Mouse (Mus musculus) lung, embryonic 14.5 days (tissue): ENCODE data around the gene Wdr83os. TPM values are rescaled to one million over a fixed set of nuclear protein-coding genes. Genes with fewer than 3 reads are reported as not detected.

Experiments
- ATAC-seq: fragments of 200-750 bp; cut with Nextera tagmentation; 2 replicates; pipeline ENCODE4 v1.8.0; 2017; ENCODE audit warnings: mild to moderate bottlenecking, moderate TSS enrichment, moderate library complexity; ENCODE audit not compliant: insufficient read depth
- DNase-seq: peaks from one replicate; pipeline ENCODE4 v3.0.0-alpha.2; 2015
- H3K27ac ChIP-seq: fragments of 300-500 bp; sonication (generic); 2 replicates; pipeline ENCODE4 v1.5.1; 2014; ENCODE audit warnings: low read depth, mild to moderate bottlenecking, moderate library complexity
- H3K27me3 ChIP-seq: fragments of 300-500 bp; sonication (generic); 2 replicates; pipeline ENCODE4 v1.6.1; 2014; ENCODE audit warnings: low read length, control low read depth; ENCODE audit not compliant: insufficient read depth
- H3K36me3 ChIP-seq: fragments of 300-500 bp; sonication (generic); 2 replicates; pipeline ENCODE4 v1.6.1; 2014; ENCODE audit warnings: control low read depth; ENCODE audit not compliant: insufficient read depth
- H3K4me1 ChIP-seq: fragments of 300-500 bp; sonication (generic); 2 replicates; pipeline ENCODE4 v1.6.1; 2014; ENCODE audit warnings: antibody characterized with exemption, control low read depth; ENCODE audit not compliant: insufficient read depth
- H3K4me2 ChIP-seq: fragments of 300-500 bp; sonication (generic); 2 replicates; pipeline ENCODE4 v1.6.1; 2014; ENCODE audit warnings: mild to moderate bottlenecking
- H3K4me3 ChIP-seq: fragments of 300-500 bp; sonication (generic); 2 replicates; pipeline ENCODE4 v1.5.1; 2014; ENCODE audit warnings: low read depth, low read length
- H3K9ac ChIP-seq: fragments of 300-500 bp; sonication (generic); 2 replicates; pipeline ENCODE4 v1.6.1; 2014
- H3K9me3 ChIP-seq: fragments of 300-500 bp; sonication (generic); 2 replicates; pipeline ENCODE4 v1.6.1; 2016; ENCODE audit warnings: low read depth, low read length, control low read depth
- CTCF ChIP-seq: IDR thresholded peaks from 2 replicates; pipeline ENCODE4 v1.5.1; 2016; ENCODE audit warnings: antibody characterized with exemption, low read depth
- WGBS: fragments of 180-500 bp; shearing (Covaris S2); extraction: QIAGEN DNeasy Blood & Tissue Kit; methylation state at CpG from one replicate; pipeline ENCODE4 v1.1.7; 2014; 5-methylcytosine and 5-hydroxymethylcytosine counted together
- polyA plus RNA-seq: library from polyadenylated mRNA; unstranded; fragments of >200 nt; fragmentation: Nextera tagmentation; extraction: Ambion mirVana; gene quantifications from 2 replicates; pipeline ENCODE4 v1.2.1, GENCODE M21; 2014

Gene Wdr83os
- polyA plus RNA-seq, 1 experiment from 2014 or later, result 158 TPM

- Histone ChIP-seq H3K4me3 (no peak overlapping the region), H3K4me1 (no peaks in the 10 kb centered on the region), H3K9ac (no peak overlapping the region), H3K9me3 (no peaks in the 10 kb centered on the region), H3K27me3 (no peaks in the 10 kb centered on the region), H3K36me3 (peaks cover 42% of the 10 kb centered on the region), H3K4me2 (no peak overlapping the region), H3K27ac (no peak overlapping the region)
- DNase-seq (no peak), ATAC-seq (no peak)
- no peak for TF ChIP-seq CTCF
- WGBS, result 88% methylated on average over 7 of the region's 7 CpGs
Observed at GRCm38 (mm10) chr8:85095566-85095965, 15.0 kb downstream of the Wdr83os start.

GRCm38 (mm10) chr8:85096196-85096595 is 15.7 kb downstream of the Wdr83os start:
- TF ChIP-seq CTCF, result no peak
- WGBS, result 87% methylated on average over 16 of the region's 16 CpGs
- H3K4me2 ChIP-seq, result no peak overlapping the region

DNA sequence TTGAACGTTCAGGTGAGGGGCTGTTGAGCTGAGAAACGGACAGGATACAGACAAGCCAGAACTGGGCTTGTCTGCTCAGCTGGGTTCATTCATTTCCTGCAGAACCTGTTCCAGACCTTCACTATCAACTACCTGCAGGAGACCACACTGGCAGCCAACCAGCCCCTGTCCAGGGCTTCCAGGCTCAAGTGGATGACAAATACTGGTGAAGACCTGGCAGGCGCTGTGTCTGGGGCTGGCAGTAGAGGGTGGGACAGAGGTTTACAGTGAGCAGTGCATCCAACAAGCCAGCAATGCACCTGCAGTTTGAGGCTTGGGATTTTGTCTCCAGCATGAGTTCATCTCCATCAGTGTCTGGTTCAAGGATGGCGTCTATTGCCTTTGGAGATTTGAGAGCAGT is 16.3 kb downstream of the Wdr83os start:
- H3K27me3 ChIP-seq, result no peaks in the 10 kb centered on the region
- peaks cover 35% of the 10 kb centered on the region for H3K36me3 ChIP-seq
- WGBS, result 68% methylated on average over 4 of the region's 4 CpGs

More at GRCm38 (mm10) chr8:85096196-85096595, 15.7 kb downstream of the Wdr83os start:
- Histone ChIP-seq H3K27ac (no peak overlapping the region), H3K4me3 (no peak overlapping the region), H3K36me3 (peaks cover 36% of the 10 kb centered on the region), H3K27me3 (no peaks in the 10 kb centered on the region), H3K4me1 (no peaks in the 10 kb centered on the region), H3K9me3 (no peaks in the 10 kb centered on the region), H3K9ac (no peak overlapping the region)
- DNase-seq (no peak), ATAC-seq (no peak)

GRCm38 (mm10) chr8:85100076-85100665 is 19.6 kb downstream of the Wdr83os start:
- ATAC-seq (no peak), DNase-seq (no peak)
- TF ChIP-seq CTCF, result no peak
- Histone ChIP-seq H3K27ac (no peak overlapping the region), H3K9me3 (no peaks in the 10 kb centered on the region), H3K4me2 (no peak overlapping the region), H3K36me3 (peaks cover 23% of the 10 kb centered on the region), H3K4me3 (no peak overlapping the region), H3K9ac (no peak overlapping the region), H3K4me1 (no peaks in the 10 kb centered on the region), H3K27me3 (no peaks in the 10 kb centered on the region)
- 80% methylated on average over 4 of the region's 4 CpGs for WGBS

More for the DNA sequence above, 16.3 kb downstream of the Wdr83os start:
- no peak for TF ChIP-seq CTCF
- Histone ChIP-seq H3K9me3 (no peaks in the 10 kb centered on the region), H3K27ac (no peak overlapping the region), H3K4me1 (no peaks in the 10 kb centered on the region), H3K9ac (no peak overlapping the region), H3K4me3 (no peak overlapping the region), H3K4me2 (no peak overlapping the region)
- peak; percentile 15 for DNase-seq
- no peak for ATAC-seq

GRCm38 (mm10) chr8:85113241-85113640 is 32.7 kb downstream of the Wdr83os start:
- H3K27ac ChIP-seq, result no peak overlapping the region
- H3K9ac ChIP-seq, result no peak overlapping the region
- peaks cover 25% of the 10 kb centered on the region for H3K36me3 ChIP-seq
- no peaks in the 10 kb centered on the region for H3K27me3 ChIP-seq
- no peaks in the 10 kb centered on the region for H3K9me3 ChIP-seq
- H3K4me3 ChIP-seq, result no peak overlapping the region
- ATAC-seq (no peak), DNase-seq (no peak)
- H3K4me2 ChIP-seq, result no peak overlapping the region
- no peak for TF ChIP-seq CTCF
- 95% methylated on average over 10 of the region's 10 CpGs for WGBS
- H3K4me1 ChIP-seq, result no peaks in the 10 kb centered on the region

DNA sequence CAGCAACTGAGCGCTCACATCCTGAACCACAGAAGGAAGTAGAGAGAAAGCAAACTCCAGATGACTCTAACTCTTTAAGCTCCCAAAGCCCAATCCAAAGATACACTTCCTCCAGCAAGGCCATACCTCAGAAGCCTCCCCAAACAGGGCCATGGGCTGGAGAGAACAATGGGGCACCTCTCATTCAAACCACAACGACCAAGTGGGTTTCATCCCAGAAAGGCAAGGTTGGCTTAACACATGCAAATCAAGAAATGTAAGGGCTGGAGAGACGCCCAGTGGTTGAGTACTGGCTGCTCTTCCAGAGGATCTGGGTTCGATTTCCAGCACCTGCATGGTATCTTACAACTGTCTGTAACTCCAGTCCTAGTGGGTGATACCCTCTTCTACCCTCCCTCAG is 35.0 kb downstream of the Wdr83os start:
- no peak for TF ChIP-seq CTCF
- ATAC-seq (no peak), DNase-seq (no peak)
- H3K27me3 ChIP-seq, result no peaks in the 10 kb centered on the region
- H3K9me3 ChIP-seq, result no peaks in the 10 kb centered on the region
- no peak overlapping the region for H3K4me2 ChIP-seq
- H3K4me1 ChIP-seq, result no peaks in the 10 kb centered on the region
- H3K27ac ChIP-seq, result no peak overlapping the region
- H3K9ac ChIP-seq, result no peak overlapping the region
- H3K4me3 ChIP-seq, result no peak overlapping the region
- H3K36me3 ChIP-seq, result peaks cover 14% of the 10 kb centered on the region
- WGBS, result 74% methylated on average over 4 of the region's 4 CpGs

DNA sequence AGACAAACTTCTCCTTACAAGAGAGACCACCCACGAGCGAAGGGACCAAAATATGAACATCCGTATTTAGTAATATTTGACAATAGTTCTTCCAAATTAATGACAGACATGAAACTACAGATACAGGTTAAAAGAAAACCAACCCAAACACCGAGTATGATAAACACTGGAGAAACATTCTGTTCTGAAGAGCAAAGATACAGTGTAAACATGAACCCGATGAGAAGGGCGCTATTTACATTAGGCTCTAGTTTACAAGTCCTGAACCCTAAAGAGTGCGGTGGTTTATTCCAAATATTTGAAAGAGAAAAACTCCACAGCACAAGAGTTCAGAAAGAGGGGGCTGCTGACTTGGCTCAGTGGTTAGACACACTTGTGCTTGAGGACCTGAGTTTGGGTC is 36.4 kb downstream of the Wdr83os start:
- WGBS, result 59% methylated on average over 7 of the region's 7 CpGs
- peak; percentile 7 for DNase-seq

More for the DNA sequence above, 36.4 kb downstream of the Wdr83os start:
- no peaks in the 10 kb centered on the region for H3K36me3 ChIP-seq
- no peaks in the 10 kb centered on the region for H3K4me1 ChIP-seq
- no peak overlapping the region for H3K4me2 ChIP-seq
- H3K9ac ChIP-seq, result no peak overlapping the region
- ATAC-seq, result no peak
- TF ChIP-seq CTCF, result no peak
- no peak overlapping the region for H3K27ac ChIP-seq
- no peak overlapping the region for H3K4me3 ChIP-seq
- H3K9me3 ChIP-seq, result no peaks in the 10 kb centered on the region
- H3K27me3 ChIP-seq, result no peaks in the 10 kb centered on the region
